8 mouse cellular contexts compared by ENCODE assay signal in genomic region chr19:5601752-5602541, GRCm38 (mm10). TPM values are rescaled to one million over a fixed set of nuclear protein-coding genes. Genes with fewer than 3 reads are reported as not detected.
DNase-seq lines count a peak whose midpoint lies in the region; ATAC-seq and TF ChIP-seq lines count a peak whose summit lies in the region.

Rnaseh2c (plus strand) TSS chr19:5601873.

- no peak for TF ChIP-seq CTCF in bone marrow, adult 2 months (IDR thresholded peaks at IDR 0.05; ENCODE audit: control insufficient read depth, insufficient read depth, low read length)

- no peaks in the 10 kb centered on the region for H3K9me3 ChIP-seq in embryonic facial prominence, embryonic 15.5 days (replicated peaks)
- no peaks in the 10 kb centered on the region for H3K9me3 ChIP-seq in kidney, embryonic 14.5 days (ENCODE audit: control insufficient read depth, low read length)
- no peaks in the 10 kb centered on the region for H3K9me3 ChIP-seq in limb, embryonic 15.5 days

- WGBS in bone marrow, adult 2 months = under 1% methylated on average over 64 of the region's 64 CpGs
- under 1% methylated on average over 64 of the region's 64 CpGs for WGBS in embryonic facial prominence, embryonic 15.5 days
- under 1% methylated on average over 64 of the region's 64 CpGs for WGBS in kidney, embryonic 14.5 days
- WGBS in limb, embryonic 15.5 days = under 1% methylated on average over 64 of the region's 64 CpGs

- peak within 1 kb of the TSS; percentile 93 for H3K27ac ChIP-seq in bone marrow, adult 2 months (ENCODE audit: control insufficient read depth, insufficient read depth, low read depth, low read length, poor library complexity)
- peak within 1 kb of the TSS; percentile 85 for H3K27ac ChIP-seq in embryonic facial prominence, embryonic 15.5 days (replicated peaks)
- H3K27ac ChIP-seq in kidney, embryonic 14.5 days (ENCODE audit: low read depth, low read length) = peak within 1 kb of the TSS; percentile 89
- H3K27ac ChIP-seq in limb, embryonic 15.5 days = peak within 1 kb of the TSS; percentile 79

- peak within 1 kb of the TSS; percentile 93 for H3K4me3 ChIP-seq in bone marrow, adult 2 months (replicated peaks; ENCODE audit: control insufficient read depth, low read depth, low read length)
- peak within 1 kb of the TSS; percentile 92 for H3K4me3 ChIP-seq in embryonic facial prominence, embryonic 15.5 days (replicated peaks)
- H3K4me3 ChIP-seq in kidney, embryonic 14.5 days (ENCODE audit: low read length) = peak within 1 kb of the TSS; percentile 95
- H3K4me3 ChIP-seq in limb, embryonic 15.5 days = peak within 1 kb of the TSS; percentile 58

- peaks cover 7% of the 10 kb centered on the region for H3K4me1 ChIP-seq in bone marrow, adult 2 months (ENCODE audit: control insufficient read depth, insufficient read depth, low read length)
- H3K4me1 ChIP-seq in embryonic facial prominence, embryonic 15.5 days = peaks cover 25% of the 10 kb centered on the region
- peaks cover 10% of the 10 kb centered on the region for H3K4me1 ChIP-seq in kidney, embryonic 14.5 days (ENCODE audit: control insufficient read depth, insufficient read depth, low read length)
- peaks cover 21% of the 10 kb centered on the region for H3K4me1 ChIP-seq in limb, embryonic 15.5 days

- ATAC-seq in embryonic facial prominence, embryonic 15.5 days (ENCODE audit: insufficient number of reproducible peaks, low FRiP score, low TSS enrichment, low read depth) = peak; percentile 82
- peak; percentile 82 for ATAC-seq in kidney, embryonic 14.5 days (ENCODE audit: low FRiP score, low TSS enrichment)
- peak; percentile 80 for ATAC-seq in limb, embryonic 15.5 days (ENCODE audit: insufficient number of reproducible peaks, low FRiP score, low TSS enrichment, low read depth)
- peak; percentile 82 for ATAC-seq in monocyte, adult 5-6 weeks (replicated peaks; ENCODE audit: insufficient number of reproducible peaks, low FRiP score, low TSS enrichment, poor library complexity, severe bottlenecking)

- peaks cover 39% of the 10 kb centered on the region for H3K36me3 ChIP-seq in embryonic facial prominence, embryonic 15.5 days
- peaks cover 42% of the 10 kb centered on the region for H3K36me3 ChIP-seq in kidney, embryonic 14.5 days (ENCODE audit: control insufficient read depth, insufficient read depth, low read length)
- H3K36me3 ChIP-seq in limb, embryonic 15.5 days = peaks cover 40% of the 10 kb centered on the region

- no peaks in the 10 kb centered on the region for H3K27me3 ChIP-seq in embryonic facial prominence, embryonic 15.5 days
- H3K27me3 ChIP-seq in kidney, embryonic 14.5 days (ENCODE audit: control insufficient read depth, insufficient read depth, low read length) = no peaks in the 10 kb centered on the region
- no peaks in the 10 kb centered on the region for H3K27me3 ChIP-seq in limb, embryonic 15.5 days

- DNase-seq in A20 (ENCODE audit: low read depth, low spot score) = peak; percentile 89
- DNase-seq in heart, adult 9 months (ENCODE audit: low spot score in 2 of 2) = peak; percentile 67 to 73
- peak; percentile 81 to 87 for DNase-seq in spleen, postnatal 4 days (ENCODE audit: low spot score in 2 of 2)

- TF ChIP-seq POLR2A in bone marrow, adult 2 months (IDR thresholded peaks at IDR 0.05; ENCODE audit: borderline replicate concordance, control insufficient read depth, low read depth, low read length) = peak; percentile 87

- H3K9ac ChIP-seq in embryonic facial prominence, embryonic 15.5 days = peak within 1 kb of the TSS; percentile 91
- peak within 1 kb of the TSS; percentile 98 for H3K9ac ChIP-seq in kidney, embryonic 14.5 days (ENCODE audit: low read depth, low read length)
- H3K9ac ChIP-seq in limb, embryonic 15.5 days = peak within 1 kb of the TSS; percentile 86

- H3K4me2 ChIP-seq in embryonic facial prominence, embryonic 15.5 days (replicated peaks) = peak within 1 kb of the TSS; percentile 88
- peak within 1 kb of the TSS; percentile 86 for H3K4me2 ChIP-seq in kidney, embryonic 14.5 days (replicated peaks; ENCODE audit: low read depth, low read length)
- H3K4me2 ChIP-seq in limb, embryonic 15.5 days = peak within 1 kb of the TSS; percentile 82

RNA-seq across cellular contexts. Expression of gene Rnaseh2c, which starts in this region (rescaled TPM):
- 68.6 and 132 TPM in 2 replicates for polyA plus RNA-seq in bone marrow, adult 2 months (2011; ENCODE audit: insufficient read depth, insufficient read length, low replicate concordance, missing spikeins)
- polyA plus RNA-seq in embryonic facial prominence, embryonic 15.5 days (2015; fragmentation: Nextera tagmentation; extraction: Ambion mirVana) = 122 and 126 TPM in 2 replicates
- polyA plus RNA-seq in kidney, embryonic 14.5 days (2014; fragmentation: Nextera tagmentation; extraction: Ambion mirVana) = 159 and 182 TPM in 2 replicates
- polyA plus RNA-seq in limb, embryonic 15.5 days (2015; fragmentation: Nextera tagmentation; extraction: Ambion mirVana) = 115 and 116 TPM in 2 replicates
- 71.5 to 138 TPM (median 136 TPM) in 3 replicates for total RNA-seq in monocyte, adult 5-6 weeks (2017)

Comparison
In these comparisons a context has a peak if more than half of its experiments do, and no peak if none do; other contexts are left out.
1. Peak in every context shown above with its lines: DNase-seq, ATAC-seq, H3K4me3 ChIP-seq and H3K27ac ChIP-seq.